Mouse (Mus musculus): ENCODE measurements around the gene Cdk19.

DNA sequence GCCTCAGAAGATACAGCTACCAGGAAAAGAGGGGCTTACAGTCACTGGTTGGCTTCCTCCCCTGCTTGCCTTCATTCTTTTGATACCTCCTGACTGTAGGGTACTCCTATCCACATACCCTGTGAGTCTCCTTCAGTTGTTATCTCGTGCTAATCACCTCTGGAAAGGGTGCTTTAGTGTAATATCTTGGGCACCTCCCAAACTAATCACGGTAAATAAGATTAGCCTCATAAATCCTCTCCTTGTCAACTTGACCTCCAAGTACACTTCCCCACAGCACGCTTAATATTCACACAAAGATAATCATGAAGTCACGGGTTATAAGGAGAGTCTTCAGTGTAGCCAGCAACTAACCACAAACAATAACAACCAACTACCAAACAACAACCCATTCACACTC, 2.7 kb downstream of the Cdk19 start:
- no peak for TF ChIP-seq POLR2A (IDR thresholded peaks at IDR 0.05; ENCODE audit: low read depth, low read length)
- TF ChIP-seq CTCF (conservative IDR thresholded peaks at IDR 0.05 in 1 of 2, IDR thresholded peaks at IDR 0.05 in 1 of 2; ENCODE audit: low read depth in 2 of 2, low read length in 2 of 2), result no peak
- TF ChIP-seq ZC3H11A (IDR thresholded peaks at IDR 0.05; ENCODE audit: low read depth, low read length), result no peak
- no peak for TF ChIP-seq EP300 (IDR thresholded peaks at IDR 0.05; ENCODE audit: low read length)
- no peak for TF ChIP-seq IRF4 (IDR thresholded peaks at IDR 0.05; ENCODE audit: low read depth, low read length)
- TF ChIP-seq SMC3 (IDR thresholded peaks at IDR 0.05; ENCODE audit: low read depth, low read length), result no peak
- TF ChIP-seq TBP (conservative IDR thresholded peaks at IDR 0.05; ENCODE audit: low read depth, low read length), result no peak
- no peak for TF ChIP-seq USF1 (IDR thresholded peaks at IDR 0.05; ENCODE audit: low read depth, low read length)
- no peak for TF ChIP-seq MAFK (IDR thresholded peaks at IDR 0.05; ENCODE audit: insufficient replicate concordance, low read length)
- no peak for TF ChIP-seq BHLHE40 (IDR thresholded peaks at IDR 0.05; ENCODE audit: low read depth, low read length)
- TF ChIP-seq NELFE (IDR thresholded peaks at IDR 0.05; ENCODE audit: low read depth, low read length), result no peak
- no peak for TF ChIP-seq ZMIZ1 (IDR thresholded peaks at IDR 0.05; ENCODE audit: low read depth, low read length)

Measured in CH12.LX (cell line).